Mouse (Mus musculus) spleen, postnatal 36 days (tissue): ENCODE measurements around the gene Tbx6.

Experiments used
- DNase-seq, 2 experiments: peaks; one replicate each; pipeline ENCODE4 v3.0.0; 2022; ENCODE audit warnings: low spot score in 2 of 2, mixed read lengths in 1 of 2

Tbx6 gene

GRCm38 (mm10) chr7:126793456-126794270 lies 12.4 kb downstream of the Tbx6 start:
- no peak for DNase-seq

- DNase-seq: no peak
Measured at GRCm38 (mm10) chr7:126794271-126794605, 13.0 kb downstream of the Tbx6 start.

- DNase-seq: no peak
Measured at GRCm38 (mm10) chr7:126795387-126796317, 14.4 kb downstream of the Tbx6 start.

GRCm38 (mm10) chr7:126796350-126796932 lies 15.2 kb downstream of the Tbx6 start:
- no peak for DNase-seq

GRCm38 (mm10) chr7:126797411-126798126 lies 16.3 kb downstream of the Tbx6 start, which contains the start of gene Fam57b:
TSS of gene Fam57b (plus strand) at chr7:126797668.
- DNase-seq: no peak

GRCm38 (mm10) chr7:126798127-126799049 lies 17.1 kb downstream of the Tbx6 start:
- DNase-seq: peak; percentile 63 to 64

GRCm38 (mm10) chr7:126799050-126799467 lies 17.8 kb downstream of the Tbx6 start:
- DNase-seq: peak; percentile 98

GRCm38 (mm10) chr7:126799468-126800268 lies 18.4 kb downstream of the Tbx6 start:
- peak in 1 of 2 experiments; percentile 41 for DNase-seq

GRCm38 (mm10) chr7:126800269-126801056 lies 19.2 kb downstream of the Tbx6 start:
- no peak for DNase-seq

- no peak for DNase-seq
Measured at GRCm38 (mm10) chr7:126801057-126801422, 19.8 kb downstream of the Tbx6 start.

GRCm38 (mm10) chr7:126802134-126802889 lies 21.0 kb downstream of the Tbx6 start:
- no peak for DNase-seq

- no peak for DNase-seq
Measured at GRCm38 (mm10) chr7:126803181-126803580, 21.9 kb downstream of the Tbx6 start.

- DNase-seq: no peak
Measured at GRCm38 (mm10) chr7:126803751-126804150, 22.5 kb downstream of the Tbx6 start.

GRCm38 (mm10) chr7:126806956-126807355 lies 25.7 kb downstream of the Tbx6 start:
- no peak for DNase-seq

GRCm38 (mm10) chr7:126807405-126807804 lies 26.1 kb downstream of the Tbx6 start:
- no peak for DNase-seq

- DNase-seq: peak; percentile 69 to 75
Measured at GRCm38 (mm10) chr7:126808703-126809455, 27.6 kb downstream of the Tbx6 start.

- no peak for DNase-seq
Measured at GRCm38 (mm10) chr7:126809723-126810369, 28.6 kb downstream of the Tbx6 start.
